Comparison of ENCODE assay signal across 27 mouse cellular contexts in the genomic region with DNA sequence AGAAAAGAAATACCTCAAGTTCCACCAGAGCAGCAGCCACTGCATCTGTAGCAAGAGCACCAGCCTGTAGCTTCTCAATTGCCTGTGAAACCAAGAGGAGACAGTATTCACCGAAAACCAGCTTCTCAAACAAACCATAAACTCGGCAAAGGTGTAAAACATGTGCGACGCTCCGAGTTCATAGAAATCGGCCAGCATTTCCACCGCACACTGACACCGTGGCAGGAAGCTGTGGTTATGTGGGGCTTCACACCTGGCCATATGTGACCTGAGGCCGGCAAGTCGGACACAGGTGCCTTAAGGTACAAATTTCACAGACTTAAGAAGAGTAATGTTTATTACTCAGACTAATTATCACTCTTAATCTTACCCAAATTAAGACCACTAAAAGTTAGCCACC. TPM values are rescaled to one million over a fixed set of nuclear protein-coding genes. Genes with fewer than 3 reads are reported as not detected.
DNase-seq lines count a peak whose midpoint lies in the region; ATAC-seq lines count a peak whose summit lies in the region.
"Had no signal": no experiment of that assay in that cellular context is flagged by ENCODE, and none has a peak within 500 bp of the region (broad histone marks: within the 10 kb centered on the region; RNA-seq: fewer than 3 reads in every experiment).

No protein-coding gene starts in this region.

- H3K27me3 ChIP-seq in heart, embryonic 16.5 days (ENCODE audit: control insufficient read depth, insufficient read depth, low read length) = no peaks in the 10 kb centered on the region
- H3K27me3 ChIP-seq in forebrain, embryonic 14.5 days (replicated peaks; ENCODE audit: control insufficient read depth, insufficient read depth, low read length) = no peaks in the 10 kb centered on the region
- no peaks in the 10 kb centered on the region for H3K27me3 ChIP-seq in liver, embryonic 12.5 days (replicated peaks)
- H3K27me3 ChIP-seq: heart, embryonic 13.5 days; intestine, embryonic 15.5 days; limb, embryonic 15.5 days; liver, embryonic 15.5 days; lung, embryonic 15.5 days; midbrain, embryonic 15.5 days; neural tube, embryonic 15.5 days had no signal

- no peak; the same call in 1 of the 2 replicates for ATAC-seq in heart, embryonic 16.5 days (replicated peaks; ENCODE audit: extremely low read depth, insufficient read depth, low FRiP score)
- peak; percentile 30 for ATAC-seq in activated CD4-positive, CD25-positive, alpha-beta regulatory T cell, adult 4 months
- no peak for ATAC-seq in forebrain, embryonic 14.5 days
- no peak for ATAC-seq in liver, embryonic 12.5 days
- ATAC-seq: forebrain, embryonic 16.5 days; intestine, embryonic 15.5 days; midbrain, embryonic 15.5 days had no signal

- peaks cover 3% of the 10 kb centered on the region; the same call in 1 of the 2 replicates for H3K36me3 ChIP-seq in heart, embryonic 16.5 days (ENCODE audit: control insufficient read depth, insufficient read depth)
- peaks cover 9% of the 10 kb centered on the region for H3K36me3 ChIP-seq in forebrain, embryonic 14.5 days (ENCODE audit: control insufficient read depth, insufficient read depth, low read length)
- peaks cover 42% of the 10 kb centered on the region for H3K36me3 ChIP-seq in liver, embryonic 12.5 days
- H3K36me3 ChIP-seq: intestine, embryonic 15.5 days had no signal

- no peaks in the 10 kb centered on the region for H3K9me3 ChIP-seq in heart, embryonic 16.5 days (replicated peaks; ENCODE audit: control insufficient read depth, low read length)
- H3K9me3 ChIP-seq in forebrain, embryonic 14.5 days (replicated peaks; ENCODE audit: control insufficient read depth, low read length) = no peaks in the 10 kb centered on the region
- no peaks in the 10 kb centered on the region for H3K9me3 ChIP-seq in liver, embryonic 12.5 days (replicated peaks)
- H3K9me3 ChIP-seq: heart, embryonic 13.5 days; intestine, embryonic 15.5 days; limb, embryonic 15.5 days; liver, embryonic 15.5 days; lung, embryonic 15.5 days; midbrain, embryonic 15.5 days; neural tube, embryonic 15.5 days had no signal

- WGBS in heart, embryonic 16.5 days = 91% methylated on average over 10 of the region's 10 CpGs
- whole genome bisulfite sequencing in forebrain, embryonic 14.5 days = 95% methylated on average over 10 of the region's 10 CpGs
- 88% methylated on average over 10 of the region's 10 CpGs for WGBS in liver, embryonic 12.5 days (ENCODE audit: insufficient replicate concordance)

- H3K9ac ChIP-seq in heart, embryonic 16.5 days (ENCODE audit: low read length) = no peak overlapping the region
- no peak overlapping the region for H3K9ac ChIP-seq in forebrain, embryonic 14.5 days (ENCODE audit: low read length)
- no peak overlapping the region for H3K9ac ChIP-seq in liver, embryonic 12.5 days
- H3K9ac ChIP-seq: heart, embryonic 13.5 days; hindbrain, embryonic 14.5 days; intestine, embryonic 15.5 days; limb, embryonic 15.5 days; liver, embryonic 15.5 days; lung, embryonic 15.5 days; midbrain, embryonic 15.5 days; neural tube, embryonic 15.5 days had no signal

- peak overlapping the region; percentile 4; the same call in 1 of the 2 replicates for H3K27ac ChIP-seq in heart, embryonic 16.5 days (ENCODE audit: low read length)
- no peak overlapping the region for H3K27ac ChIP-seq in forebrain, embryonic 14.5 days (ENCODE audit: low read depth, low read length)
- H3K27ac ChIP-seq in liver, embryonic 12.5 days = no peak overlapping the region
- H3K27ac ChIP-seq: heart, embryonic 13.5 days; hindbrain, embryonic 14.5 days; intestine, embryonic 15.5 days; limb, embryonic 15.5 days; liver, embryonic 15.5 days; lung, embryonic 15.5 days; midbrain, embryonic 15.5 days; neural tube, embryonic 15.5 days had no signal

- no peaks in the 10 kb centered on the region for H3K4me1 ChIP-seq in heart, embryonic 16.5 days (ENCODE audit: control insufficient read depth, insufficient read depth, low read length)
- no peaks in the 10 kb centered on the region for H3K4me1 ChIP-seq in forebrain, embryonic 14.5 days (ENCODE audit: control insufficient read depth, insufficient read depth, low read length)
- no peaks in the 10 kb centered on the region for H3K4me1 ChIP-seq in liver, embryonic 12.5 days
- H3K4me1 ChIP-seq: heart, embryonic 13.5 days; intestine, embryonic 15.5 days; limb, embryonic 15.5 days; liver, embryonic 15.5 days; lung, embryonic 15.5 days; midbrain, embryonic 15.5 days; neural tube, embryonic 15.5 days had no signal

- H3K4me3 ChIP-seq in heart, embryonic 16.5 days (ENCODE audit: low read length) = no peak overlapping the region
- H3K4me3 ChIP-seq in forebrain, embryonic 14.5 days (ENCODE audit: low read depth, low read length) = no peak overlapping the region
- no peak overlapping the region for H3K4me3 ChIP-seq in liver, embryonic 12.5 days
- H3K4me3 ChIP-seq: heart, embryonic 13.5 days; intestine, embryonic 15.5 days; limb, embryonic 15.5 days; liver, embryonic 15.5 days; lung, embryonic 15.5 days; midbrain, embryonic 15.5 days; myocyte; neural tube, embryonic 15.5 days had no signal

- H3K4me2 ChIP-seq in heart, embryonic 16.5 days (ENCODE audit: low read depth, low read length) = no peak overlapping the region
- H3K4me2 ChIP-seq in forebrain, embryonic 14.5 days (ENCODE audit: low read length) = no peak overlapping the region
- no peak overlapping the region for H3K4me2 ChIP-seq in liver, embryonic 12.5 days
- H3K4me2 ChIP-seq: heart, embryonic 13.5 days; hindbrain, embryonic 14.5 days; intestine, embryonic 15.5 days; limb, embryonic 15.5 days; liver, embryonic 15.5 days; lung, embryonic 15.5 days; midbrain, embryonic 15.5 days; neural tube, embryonic 15.5 days had no signal

- no peak for DNase-seq in heart, postnatal 4 days
- peak; percentile 53 to 65 for DNase-seq in natural killer cell, adult 2 months (ENCODE audit: low spot score in 2 of 2)
- DNase-seq in thymus, postnatal 25 days = peak; percentile 65
- DNase-seq in right cerebral cortex, postnatal 14 days = no peak
- DNase-seq in forebrain, embryonic 14.5 days (ENCODE audit: low spot score) = no peak
- DNase-seq: adrenal gland, postnatal 14 days; cerebellum, adult 9-10 months; gastrocnemius, postnatal 25 days; heart, adult 18-20 months; heart, postnatal 36 days; kidney, adult 8-10 months; kidney, postnatal 25 days; left cerebral cortex, postnatal 4 days; lung, postnatal 36 days had no signal

RNA-seq across cellular contexts. Expression of gene Tasp1, which starts 24.5 kb away (rescaled TPM):
- polyA plus RNA-seq in heart, embryonic 16.5 days (2015; fragmentation: Nextera tagmentation; extraction: Ambion mirVana) = 13.0 and 18.5 TPM in 2 replicates
- 1 to 10 TPM; 6.0 to 6.8 TPM for total RNA-seq in heart, postnatal 4 days (2021)
- polyA plus RNA-seq in activated CD4-positive, CD25-positive, alpha-beta regulatory T cell, adult 4 months (2017; shearing (Covaris generic)) = 100 to 1,000 TPM; 108 to 116 TPM
- polyA plus RNA-seq in forebrain, embryonic 14.5 days (2014; fragmentation: Nextera tagmentation; extraction: Ambion mirVana) = 18.9 and 20.0 TPM in 2 replicates
- polyA plus RNA-seq in liver, embryonic 12.5 days (2016; fragmentation: Nextera tagmentation; extraction: Ambion mirVana) = 20.6 and 20.8 TPM in 2 replicates

Comparison
In these comparisons a context has a peak if more than half of its experiments do, and no peak if none do; other contexts are left out.
1. DNase-seq: peak in natural killer cell, adult 2 months (2 of 2) and thymus, postnatal 25 days (single experiment); none in heart, postnatal 4 days (single experiment), right cerebral cortex, postnatal 14 days (single experiment) and forebrain, embryonic 14.5 days (single experiment).